Mouse (Mus musculus) forebrain, embryonic 14.5 days (tissue): ENCODE results near the gene Hsd17b13. TPM values are rescaled to one million over a fixed set of nuclear protein-coding genes. Genes with fewer than 3 reads are reported as not detected.

Experiments used
- ATAC-seq: fragments of 200-750 bp; cut with Nextera tagmentation; 2 replicates; pipeline ENCODE4 v1.8.0; 2017; ENCODE audit warnings: mild to moderate bottlenecking, moderate library complexity
- DNase-seq: peaks from one replicate; pipeline ENCODE4 v3.0.0-alpha.2; 2015; ENCODE audit warnings: low spot score
- H3K27ac ChIP-seq: fragments of 300-500 bp; sonication (generic); 2 replicates; pipeline ENCODE4 v1.5.1; 2014; ENCODE audit warnings: low read depth, mild to moderate bottlenecking, control low read depth, low read length, moderate library complexity
- H3K27me3 ChIP-seq: fragments of 300-500 bp; sonication (generic); replicated peaks from 2 replicates; pipeline ENCODE4 v1.6.1; 2014; ENCODE audit warnings: low read length, control low read depth, mixed read lengths; ENCODE audit not compliant: control insufficient read depth, insufficient read depth
- H3K36me3 ChIP-seq: fragments of 300-500 bp; sonication (generic); 2 replicates; pipeline ENCODE4 v1.6.1; 2014; ENCODE audit warnings: low read length, control low read depth; ENCODE audit not compliant: control insufficient read depth, insufficient read depth
- H3K4me1 ChIP-seq: fragments of 300-500 bp; sonication (generic); 2 replicates; pipeline ENCODE4 v1.6.1; 2014; ENCODE audit warnings: antibody characterized with exemption, low read length, control low read depth; ENCODE audit not compliant: control insufficient read depth, insufficient read depth
- H3K4me2 ChIP-seq: fragments of 300-500 bp; sonication (generic); 2 replicates; pipeline ENCODE4 v1.6.1; 2014; ENCODE audit warnings: mild to moderate bottlenecking, control low read depth, low read length
- H3K4me3 ChIP-seq: fragments of 300-500 bp; sonication (generic); 2 replicates; pipeline ENCODE4 v1.5.1; 2014; ENCODE audit warnings: low read depth, low read length, control low read depth
- H3K9ac ChIP-seq: fragments of 300-500 bp; sonication (generic); 2 replicates; pipeline ENCODE4 v1.6.1; 2014; ENCODE audit warnings: mild to moderate bottlenecking, low read length, control low read depth, moderate library complexity
- H3K9me3 ChIP-seq: fragments of 300-500 bp; sonication (generic); replicated peaks from 2 replicates; pipeline ENCODE4 v1.6.1; 2016; ENCODE audit warnings: low read length, control low read depth, mixed read lengths; ENCODE audit not compliant: control insufficient read depth
- WGBS: fragments of 180-500 bp; shearing (Covaris S2); extraction: QIAGEN DNeasy Blood & Tissue Kit; methylation state at CpG from one replicate; pipeline ENCODE4 v1.1.7; 2014; 5-methylcytosine and 5-hydroxymethylcytosine counted together
- polyA plus RNA-seq: library from polyadenylated mRNA; unstranded; fragments of >200 nt; fragmentation: Nextera tagmentation; extraction: Ambion mirVana; gene quantifications from 2 replicates; pipeline ENCODE4 v1.2.1, GENCODE M21; 2014

Gene Hsd17b13
- polyA plus RNA-seq, 1 experiment from 2014 or later: not detected

DNA sequence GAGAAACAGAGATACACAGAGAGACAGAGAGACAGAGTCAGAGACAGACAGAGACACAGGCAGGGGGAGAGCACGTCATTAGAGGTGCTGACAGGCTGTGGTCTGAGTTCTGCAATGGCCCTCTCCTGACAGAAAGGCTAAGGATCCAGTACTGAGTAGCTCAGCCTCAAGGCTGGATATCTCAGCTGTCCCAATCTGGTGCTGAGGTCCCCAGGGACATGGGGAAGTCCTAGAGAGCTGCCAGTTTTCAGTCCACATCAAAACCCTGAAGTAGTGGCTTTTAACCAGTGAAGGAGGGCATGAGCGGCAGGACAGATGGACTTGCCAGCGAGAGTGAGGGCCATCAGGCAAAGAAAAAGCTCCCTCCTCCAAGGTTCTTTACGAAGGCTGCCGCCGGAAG is 54.1 kb downstream of the Hsd17b13 start:
- ATAC-seq (no peak), DNase-seq (no peak)
- Histone ChIP-seq H3K27me3 (no peaks in the 10 kb centered on the region), H3K27ac (no peak overlapping the region), H3K9me3 (no peaks in the 10 kb centered on the region), H3K36me3 (no peaks in the 10 kb centered on the region), H3K4me1 (no peaks in the 10 kb centered on the region), H3K4me3 (no peak overlapping the region), H3K4me2 (no peak overlapping the region), H3K9ac (no peak overlapping the region)
- 84% methylated on average over 6 of the region's 6 CpGs for WGBS

DNA sequence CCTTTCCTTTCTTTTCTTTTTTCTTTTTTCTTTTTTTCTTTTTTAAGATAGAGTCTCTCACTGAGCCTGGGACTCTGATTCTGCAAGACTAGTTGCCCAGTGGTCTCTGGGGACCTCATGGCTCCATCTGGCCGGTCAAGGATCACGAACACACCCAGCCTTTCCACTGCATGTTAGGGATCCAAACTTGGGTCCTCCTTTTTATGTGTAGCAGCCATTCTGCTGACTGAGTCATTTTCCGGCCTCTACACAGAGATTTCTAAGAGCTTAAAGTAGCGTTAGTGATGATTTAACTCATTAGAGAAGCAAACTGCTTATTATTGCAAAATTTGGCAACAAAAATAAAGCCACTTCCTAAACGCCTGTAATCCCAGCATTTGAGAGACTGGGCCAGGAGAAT is 54.8 kb downstream of the Hsd17b13 start:
- 75% methylated on average over 5 of the region's 5 CpGs for WGBS
- no peak for DNase-seq
- no peak for ATAC-seq

GRCm38 (mm10) chr5:103919497-103919896 is 57.7 kb downstream of the Hsd17b13 start:
- Histone ChIP-seq H3K27ac (no peak overlapping the region), H3K36me3 (no peaks in the 10 kb centered on the region), H3K9ac (no peak overlapping the region), H3K9me3 (no peaks in the 10 kb centered on the region), H3K4me1 (no peaks in the 10 kb centered on the region), H3K4me3 (no peak overlapping the region), H3K27me3 (no peaks in the 10 kb centered on the region), H3K4me2 (no peak overlapping the region)
- no peak for ATAC-seq
- no peak for DNase-seq
- WGBS: 89% methylated on average over 4 of the region's 4 CpGs

More for the DNA sequence above, 54.8 kb downstream of the Hsd17b13 start:
- no peaks in the 10 kb centered on the region for H3K9me3 ChIP-seq
- no peak overlapping the region for H3K4me2 ChIP-seq
- H3K4me3 ChIP-seq: no peak overlapping the region
- H3K9ac ChIP-seq: no peak overlapping the region
- no peaks in the 10 kb centered on the region for H3K36me3 ChIP-seq
- H3K27ac ChIP-seq: no peak overlapping the region
- no peaks in the 10 kb centered on the region for H3K4me1 ChIP-seq
- H3K27me3 ChIP-seq: no peaks in the 10 kb centered on the region

DNA sequence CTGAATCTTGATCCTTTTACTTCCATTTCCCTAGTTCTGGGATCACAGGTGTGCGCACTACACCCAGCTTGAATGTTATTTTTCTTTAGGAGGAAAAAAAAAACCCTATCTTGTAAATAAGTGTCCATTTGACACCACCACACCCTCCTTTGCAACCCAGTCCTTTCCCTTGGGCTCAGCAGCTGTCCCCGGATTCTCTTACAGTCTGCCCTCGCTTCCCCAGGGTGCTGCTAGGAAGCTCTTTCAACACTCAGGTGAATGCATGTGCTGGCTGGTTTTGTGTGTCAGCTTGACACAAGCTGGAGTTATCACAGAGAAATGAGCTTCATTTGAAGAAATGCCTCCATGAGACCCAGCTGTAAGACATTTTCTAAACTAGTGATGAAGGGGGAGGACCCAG is 59.0 kb downstream of the Hsd17b13 start:
- no peak overlapping the region for H3K27ac ChIP-seq
- no peak overlapping the region for H3K9ac ChIP-seq
- H3K4me1 ChIP-seq: no peaks in the 10 kb centered on the region
- H3K4me3 ChIP-seq: no peak overlapping the region
- no peaks in the 10 kb centered on the region for H3K36me3 ChIP-seq
- DNase-seq: no peak
- no peaks in the 10 kb centered on the region for H3K27me3 ChIP-seq
- H3K4me2 ChIP-seq: no peak overlapping the region
- ATAC-seq: no peak
- 84% methylated on average over 3 of the region's 3 CpGs for WGBS
- H3K9me3 ChIP-seq: no peaks in the 10 kb centered on the region

GRCm38 (mm10) chr5:103917357-103917895 is 59.8 kb downstream of the Hsd17b13 start:
- peak; percentile 55 for DNase-seq
- peak overlapping the region; percentile 27; the same call in 1 of the 2 replicates for H3K27ac ChIP-seq

DNA sequence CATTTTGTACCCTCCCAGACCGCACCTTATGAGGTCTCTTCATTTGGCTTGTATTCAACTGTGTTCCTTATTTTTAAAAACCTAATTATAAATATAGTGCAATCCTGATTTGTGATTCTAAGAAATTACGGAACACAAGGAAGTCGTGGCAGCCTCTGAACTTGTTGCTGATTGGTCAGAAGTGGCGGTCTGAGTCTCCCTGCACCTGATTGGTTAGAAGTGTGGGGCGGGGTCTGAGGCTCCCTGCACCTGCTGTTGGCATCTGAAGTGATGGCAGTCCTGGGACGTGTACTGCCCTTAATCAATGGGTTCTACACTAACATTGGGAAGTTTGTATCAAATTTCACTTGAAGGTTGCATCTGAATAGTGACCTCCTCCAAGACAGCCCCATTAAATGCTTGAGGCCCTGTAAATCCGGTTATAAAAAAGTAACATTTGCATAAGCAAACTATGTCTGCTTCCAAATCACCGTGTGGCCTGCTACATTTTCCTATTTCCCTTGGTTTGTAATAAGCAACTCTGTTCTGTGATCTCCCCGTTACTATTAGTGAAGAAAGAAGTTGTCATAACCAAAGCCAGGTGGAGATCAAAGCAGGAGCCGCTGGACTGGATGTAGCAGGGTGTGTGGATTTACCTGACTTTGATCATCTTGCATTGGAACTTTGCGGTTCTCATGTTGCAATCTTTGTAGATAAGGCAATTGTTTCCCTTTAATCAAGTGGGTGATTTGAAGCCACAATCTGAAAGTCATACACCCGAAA is 60.4 kb downstream of the Hsd17b13 start:
- H3K9me3 ChIP-seq: no peaks in the 10 kb centered on the region
- H3K4me3 ChIP-seq: no peak overlapping the region
- H3K4me1 ChIP-seq: no peaks in the 10 kb centered on the region
- H3K27me3 ChIP-seq: no peaks in the 10 kb centered on the region
- 49% methylated on average over 12 of the region's 12 CpGs for WGBS
- no peak overlapping the region for H3K27ac ChIP-seq
- ATAC-seq: peak; percentile 5; the same call in 1 of the 2 replicates
- H3K36me3 ChIP-seq: no peaks in the 10 kb centered on the region
- no peak overlapping the region for H3K9ac ChIP-seq
- H3K4me2 ChIP-seq: no peak overlapping the region
- no peak for DNase-seq

More at GRCm38 (mm10) chr5:103917357-103917895, 59.8 kb downstream of the Hsd17b13 start:
- no peaks in the 10 kb centered on the region for H3K36me3 ChIP-seq
- no peaks in the 10 kb centered on the region for H3K9me3 ChIP-seq
- H3K4me1 ChIP-seq: no peaks in the 10 kb centered on the region
- peak; percentile 40; the same call in 1 of the 2 replicates for ATAC-seq
- H3K4me3 ChIP-seq: no peak overlapping the region
- no peak overlapping the region for H3K4me2 ChIP-seq
- 29% methylated on average over 8 of the region's 8 CpGs for WGBS
- no peak overlapping the region for H3K9ac ChIP-seq
- no peaks in the 10 kb centered on the region for H3K27me3 ChIP-seq

DNA sequence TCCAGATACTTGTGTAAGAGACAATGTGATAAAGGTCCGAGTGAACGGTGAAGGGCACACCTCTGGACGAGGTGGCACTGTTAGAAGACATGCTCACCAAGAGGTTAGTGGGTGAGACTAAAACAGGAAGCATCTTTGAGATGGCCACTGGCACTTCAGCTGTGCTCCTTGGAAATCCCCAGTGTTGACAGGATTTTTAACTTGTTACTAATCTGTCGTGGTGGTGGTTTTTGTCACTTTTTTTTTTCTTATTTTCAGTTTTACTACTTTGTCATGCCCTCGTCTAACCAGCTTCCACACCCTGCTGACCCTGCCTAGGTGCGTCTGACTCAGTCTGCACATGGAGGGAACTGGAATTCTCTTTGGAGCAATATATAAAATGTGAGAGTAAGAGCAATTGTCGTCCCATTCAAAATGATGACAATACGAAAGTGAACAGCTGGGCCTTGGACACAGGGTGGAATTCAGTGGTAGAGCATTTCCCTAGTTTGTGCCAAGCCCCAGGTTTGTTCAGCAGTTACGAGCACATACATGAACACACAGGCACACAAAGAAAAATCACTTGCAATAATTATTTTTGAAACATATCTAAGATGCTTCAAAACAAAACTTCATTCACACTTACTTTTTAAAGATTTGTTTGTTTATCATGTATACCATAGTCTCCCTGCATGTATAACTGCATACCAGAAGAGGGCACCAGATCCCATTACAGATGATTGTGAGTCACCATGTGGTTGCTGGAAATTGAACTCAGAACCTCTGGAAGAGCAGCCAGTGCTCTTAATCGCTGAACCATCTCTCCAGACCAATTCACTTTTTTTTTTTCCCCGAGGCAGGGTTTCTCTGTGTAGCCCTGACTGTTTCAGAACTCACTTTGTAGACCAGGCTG is 62.6 kb downstream of the Hsd17b13 start:
- no peak for ATAC-seq
- Histone ChIP-seq H3K9me3 (no peaks in the 10 kb centered on the region), H3K36me3 (no peaks in the 10 kb centered on the region), H3K9ac (no peak overlapping the region), H3K27me3 (no peaks in the 10 kb centered on the region), H3K27ac (no peak overlapping the region), H3K4me3 (no peak overlapping the region), H3K4me1 (0 out of 2 replicates have a peak, but pooled peaks cover 3% of the 10 kb centered on the region), H3K4me2 (no peak overlapping the region)
- WGBS: 75% methylated on average over 11 of the region's 11 CpGs
- DNase-seq: no peak

DNA sequence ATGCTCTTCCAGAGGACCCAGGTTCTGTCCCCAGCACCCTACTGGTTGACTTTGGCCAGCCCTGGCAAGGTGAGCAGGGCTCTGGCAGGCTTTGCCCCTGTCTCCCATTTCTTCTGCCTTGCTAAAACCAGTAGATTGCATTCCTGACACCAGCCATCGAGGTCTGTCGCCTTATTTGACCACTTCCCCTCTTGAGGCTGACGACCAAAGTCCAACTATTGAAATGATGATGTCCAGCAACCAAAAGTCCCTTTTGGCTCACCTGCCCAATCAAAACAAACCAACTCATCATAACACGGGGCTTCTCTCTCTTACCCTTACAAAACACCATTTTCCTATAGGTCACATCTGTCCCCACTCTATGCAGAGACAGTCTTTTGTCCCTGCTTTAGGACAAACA is 64.1 kb downstream of the Hsd17b13 start:
- no peak overlapping the region for H3K27ac ChIP-seq
- no peak for DNase-seq
- H3K36me3 ChIP-seq: no peaks in the 10 kb centered on the region
- H3K4me2 ChIP-seq: no peak overlapping the region
- WGBS: 73% methylated on average over 4 of the region's 4 CpGs
- no peak overlapping the region for H3K4me3 ChIP-seq
- no peaks in the 10 kb centered on the region for H3K27me3 ChIP-seq
- H3K9me3 ChIP-seq: no peaks in the 10 kb centered on the region
- peaks cover 7% of the 10 kb centered on the region for H3K4me1 ChIP-seq
- no peak overlapping the region for H3K9ac ChIP-seq
- ATAC-seq: no peak
